Mouse (Mus musculus): ENCODE measurements around the gene Sirt4. TPM values are rescaled to one million over a fixed set of nuclear protein-coding genes. Genes with fewer than 3 reads are reported as not detected.

Sirt4 gene
- polyA plus RNA-seq (2012), result 6.3 and 9.5 TPM in 2 replicates

DNA sequence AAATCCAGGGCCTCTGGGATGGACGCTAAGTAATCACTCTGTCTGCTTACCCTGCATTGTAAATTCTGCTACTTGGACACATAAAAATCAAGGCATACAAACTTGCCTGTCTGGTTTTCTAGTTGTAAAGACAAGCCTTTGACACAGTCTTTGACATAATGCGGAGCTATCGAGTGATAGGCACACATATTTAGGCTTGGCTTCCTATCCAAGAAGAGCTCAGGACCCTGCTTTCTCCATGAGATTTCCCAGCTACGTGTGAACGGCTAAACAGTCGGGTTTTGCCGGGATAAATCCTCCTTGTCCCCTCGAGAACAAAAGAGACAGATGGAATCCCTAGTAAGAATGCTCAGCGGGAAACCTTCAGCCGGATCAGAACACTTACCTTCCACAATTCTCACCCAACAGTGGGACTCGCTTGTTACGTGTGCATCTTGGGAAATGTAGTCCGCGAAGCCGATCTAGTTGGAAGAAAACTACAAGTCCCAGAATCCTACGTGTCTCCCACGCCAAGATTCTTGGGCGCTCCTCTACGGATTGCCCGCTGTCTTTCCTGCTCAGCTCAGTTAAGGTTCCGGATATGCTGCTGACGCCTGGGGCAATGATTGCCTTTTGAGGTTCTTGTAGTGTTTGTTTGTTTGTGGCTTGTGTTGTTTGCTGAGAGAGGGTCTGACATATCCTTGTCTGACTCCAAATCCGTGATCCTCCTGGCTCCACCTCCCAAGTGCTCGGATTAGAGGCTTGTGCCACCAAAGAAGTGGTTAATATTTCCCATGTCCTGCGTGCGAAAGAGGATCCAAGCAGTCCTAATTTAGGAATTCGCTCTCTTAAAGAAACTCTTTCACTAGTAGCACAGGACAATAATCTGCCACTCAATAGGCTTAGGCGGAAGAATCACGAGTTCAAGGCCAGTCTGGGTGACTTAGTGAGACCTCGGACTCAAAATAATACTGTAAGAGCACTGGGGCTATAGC is at the start of gene Sirt4:
TSS of gene Sirt4 (minus strand) at position 779 of the 974 bp plus-strand sequence.
- TF ChIP-seq GATA1 (IDR thresholded peaks at IDR 0.05; ENCODE audit: low read length), result no peak

DNA sequence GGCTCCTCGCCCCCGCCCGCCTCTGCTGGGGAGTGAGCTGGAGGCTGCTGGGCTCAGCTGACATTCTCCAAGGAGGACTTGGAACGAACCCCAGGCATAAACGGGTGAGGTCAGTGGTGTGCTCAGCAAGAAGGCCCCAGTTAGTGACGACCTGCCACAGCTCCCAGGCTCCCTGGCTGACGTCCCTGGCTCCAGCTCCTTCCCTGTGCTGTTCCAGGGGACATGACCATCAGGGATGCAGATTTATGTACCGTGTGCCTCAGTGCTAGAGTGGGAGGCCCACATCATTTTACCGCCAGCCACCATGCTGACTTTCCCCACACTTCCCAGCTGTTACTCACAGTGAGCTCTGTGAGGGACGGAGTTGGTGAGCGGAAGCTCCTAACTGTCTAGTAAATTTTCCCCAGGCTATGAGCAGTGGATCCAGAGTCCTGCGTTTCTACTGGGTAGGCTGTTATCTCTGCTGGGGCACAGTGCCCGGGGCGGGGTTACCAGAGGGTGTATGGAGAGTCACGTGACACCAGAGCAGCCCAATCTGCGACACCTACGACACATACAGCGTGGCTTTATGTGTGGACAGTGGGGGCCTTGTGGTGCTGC is 47.2 kb upstream of the Sirt4 start:
- no peak for TF ChIP-seq GATA1 (IDR thresholded peaks at IDR 0.05; ENCODE audit: low read length)

DNA sequence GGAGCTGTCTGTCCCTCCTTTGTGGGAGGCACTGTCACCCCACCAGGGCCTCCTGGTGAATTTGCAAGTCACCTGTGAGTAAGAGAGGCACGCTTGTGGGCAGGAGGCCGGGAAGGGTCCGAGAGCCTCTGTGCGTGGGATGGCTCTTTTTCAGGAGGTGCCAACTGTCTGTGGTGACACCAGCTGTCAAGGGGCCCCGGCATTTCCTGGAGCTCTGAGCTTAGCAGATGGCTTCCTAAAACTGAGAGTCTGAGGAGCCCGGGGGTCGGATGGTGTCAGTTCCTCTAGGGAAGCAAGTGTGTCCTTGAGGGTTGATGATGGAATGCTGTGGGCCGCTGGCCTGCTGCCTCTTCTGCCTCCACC is 45.9 kb upstream of the Sirt4 start:
- no peak for TF ChIP-seq GATA1 (IDR thresholded peaks at IDR 0.05; ENCODE audit: low read length)

DNA sequence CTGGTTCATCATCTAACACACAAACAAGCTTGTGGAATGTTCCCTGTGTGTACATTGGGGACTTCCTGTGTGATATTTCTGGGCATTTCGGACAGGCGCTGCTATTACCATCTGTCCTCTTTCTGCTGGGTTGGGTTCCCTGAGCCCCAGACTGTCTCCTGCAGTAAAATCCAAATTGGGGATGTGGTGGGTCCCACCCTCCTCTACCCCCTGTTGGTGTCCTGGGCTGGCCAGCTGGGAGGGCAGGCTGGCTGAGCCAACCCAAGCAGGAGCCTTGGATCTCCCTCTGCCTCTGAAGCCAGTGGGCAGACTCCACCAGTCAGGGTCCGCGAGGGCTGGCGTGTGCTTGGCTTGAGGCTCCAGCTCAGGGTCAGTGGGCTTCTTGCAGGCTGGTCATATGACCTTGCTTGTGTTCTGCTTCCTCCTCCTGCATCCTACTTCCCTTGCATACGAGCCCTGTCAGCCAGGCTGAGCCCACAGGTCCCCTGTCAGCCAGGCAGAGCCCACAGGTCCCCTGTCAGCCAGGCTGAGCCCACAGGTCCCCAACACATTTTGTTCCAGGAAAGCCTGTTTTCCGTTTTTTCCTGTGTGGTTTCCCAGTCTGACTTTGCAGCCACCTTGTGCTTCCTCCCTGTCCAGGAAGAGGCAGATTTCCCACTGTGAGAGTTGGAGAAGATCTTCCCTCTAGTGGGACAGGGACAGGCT is 45.4 kb upstream of the Sirt4 start:
- no peak for TF ChIP-seq GATA1 (IDR thresholded peaks at IDR 0.05; ENCODE audit: low read length)

GRCm38 (mm10) chr5:115529364-115529741 is 44.8 kb upstream of the Sirt4 start:
- TF ChIP-seq GATA1 (IDR thresholded peaks at IDR 0.05; ENCODE audit: low read length), result no peak

DNA sequence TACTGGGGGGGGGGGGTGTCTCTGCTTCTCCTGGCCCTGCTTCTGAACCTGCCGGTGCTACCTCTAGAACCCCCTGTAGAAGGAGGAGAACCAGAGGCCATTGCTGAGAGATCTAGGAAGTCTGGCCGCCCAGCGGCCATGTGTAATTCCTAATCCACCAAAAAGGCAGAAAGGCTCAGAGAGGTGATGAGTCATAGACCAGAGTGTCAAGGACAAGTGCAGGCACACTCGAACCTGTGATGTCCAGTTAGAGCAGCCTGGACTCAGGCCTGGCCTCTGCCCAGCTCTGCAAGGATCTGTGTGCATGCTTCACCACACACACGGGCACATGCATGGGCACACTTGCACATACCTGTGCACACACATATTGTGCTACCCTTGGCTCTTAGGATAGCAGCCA is 43.6 kb upstream of the Sirt4 start:
- TF ChIP-seq GATA1 (IDR thresholded peaks at IDR 0.05; ENCODE audit: low read length), result no peak

DNA sequence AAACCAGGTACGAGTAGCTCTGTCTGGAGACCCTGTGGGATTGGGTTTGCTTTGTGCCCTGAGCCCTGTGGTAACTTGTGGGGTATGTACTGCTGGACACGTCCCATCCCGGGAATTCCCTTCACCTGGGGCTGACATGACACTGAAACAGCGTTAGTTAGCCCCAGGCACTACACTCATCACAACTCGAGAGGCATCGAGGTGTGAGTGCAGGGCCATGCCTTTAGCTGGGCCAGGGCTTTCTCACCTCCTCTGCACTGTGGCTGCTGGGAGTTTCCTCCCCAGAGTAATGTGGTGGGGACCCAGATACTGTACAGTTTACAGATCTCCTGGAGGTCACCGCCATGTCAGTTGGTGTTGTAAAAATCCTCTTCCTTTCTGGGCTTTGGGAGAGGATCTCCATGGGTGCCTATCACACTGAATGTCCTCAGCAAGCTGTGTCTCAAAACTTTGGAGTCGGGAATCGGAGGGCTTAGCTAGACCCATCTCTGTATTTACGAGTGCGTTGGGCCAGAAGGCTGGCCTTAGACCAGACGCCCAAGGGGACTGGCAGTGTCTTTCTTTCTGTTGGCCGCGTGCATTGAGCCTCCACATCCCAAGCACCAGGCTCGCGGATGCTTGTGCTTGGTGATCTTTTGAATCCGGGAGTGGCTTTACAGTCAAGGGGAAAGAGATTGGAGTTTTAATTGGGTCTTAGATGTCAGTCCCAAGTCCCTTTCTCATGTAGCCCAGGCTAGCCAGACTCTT is 42.1 kb upstream of the Sirt4 start:
- TF ChIP-seq GATA1 (IDR thresholded peaks at IDR 0.05; ENCODE audit: low read length), result no peak

DNA sequence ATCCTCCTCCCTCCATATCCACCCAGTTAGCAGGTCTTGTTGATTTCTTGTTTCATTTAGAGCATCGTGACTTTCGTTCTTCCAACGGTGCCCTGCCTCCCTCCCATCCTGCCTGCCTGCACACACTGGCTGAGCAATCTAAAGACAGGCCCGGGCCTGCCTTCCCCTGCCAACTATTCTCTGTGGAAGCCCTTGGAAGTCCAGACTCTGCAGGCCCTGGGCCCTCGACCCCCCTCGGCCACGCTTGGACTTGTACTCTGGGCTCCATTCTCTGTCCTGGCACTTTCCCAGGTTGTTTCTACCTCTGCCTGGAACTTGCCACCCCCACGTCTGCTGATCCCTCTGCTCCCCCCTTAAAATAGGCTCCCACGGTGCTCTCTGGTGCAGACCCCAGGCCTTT is 41.4 kb upstream of the Sirt4 start:
- TF ChIP-seq GATA1 (IDR thresholded peaks at IDR 0.05; ENCODE audit: low read length), result no peak

DNA sequence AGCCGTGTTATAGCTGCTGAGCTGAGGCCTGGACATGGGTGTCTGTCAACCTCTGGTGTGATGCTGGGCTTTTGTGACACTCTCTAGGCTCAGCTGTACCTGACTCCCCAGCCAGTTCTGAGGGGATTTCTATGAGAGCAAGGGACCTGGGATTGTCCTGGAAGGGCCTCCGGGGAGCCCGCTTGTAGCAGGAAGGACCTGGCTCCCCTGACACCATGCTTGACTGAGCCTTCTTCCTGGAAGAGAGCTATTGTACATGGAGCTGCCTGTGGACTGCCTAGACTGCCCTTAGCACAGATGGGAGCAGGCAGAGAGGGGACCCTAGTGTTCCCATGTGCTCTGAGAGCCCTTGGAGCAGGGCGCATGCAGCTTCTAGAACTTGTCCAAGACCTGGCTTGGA is 40.9 kb upstream of the Sirt4 start:
- no peak for TF ChIP-seq GATA1 (IDR thresholded peaks at IDR 0.05; ENCODE audit: low read length)

DNA sequence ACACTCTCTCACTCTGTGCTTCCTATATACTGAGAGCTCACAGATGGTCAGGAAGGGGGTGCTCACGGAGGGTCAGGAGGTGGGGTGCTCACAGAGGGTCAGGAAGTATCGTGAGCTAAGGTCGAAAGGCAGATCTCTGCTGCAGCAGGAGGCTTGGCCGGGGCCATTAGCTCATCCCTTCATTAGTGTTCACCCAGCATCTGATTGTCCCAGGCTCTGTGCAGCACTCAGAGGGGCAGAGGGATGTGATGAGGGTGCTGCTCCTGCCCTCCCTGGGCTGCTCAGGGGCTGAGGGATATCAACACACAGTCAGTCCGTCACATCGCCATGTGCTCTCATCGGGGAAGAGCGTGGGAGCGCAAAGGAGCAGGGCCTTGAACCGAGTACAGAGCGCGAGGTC is 39.9 kb upstream of the Sirt4 start:
- TF ChIP-seq GATA1 (IDR thresholded peaks at IDR 0.05; ENCODE audit: low read length), result no peak

- TF ChIP-seq GATA1 (IDR thresholded peaks at IDR 0.05; ENCODE audit: low read length), result no peak
These were observed 39.4 kb upstream of the Sirt4 start for GRCm38 (mm10) chr5:115523971-115524370.

DNA sequence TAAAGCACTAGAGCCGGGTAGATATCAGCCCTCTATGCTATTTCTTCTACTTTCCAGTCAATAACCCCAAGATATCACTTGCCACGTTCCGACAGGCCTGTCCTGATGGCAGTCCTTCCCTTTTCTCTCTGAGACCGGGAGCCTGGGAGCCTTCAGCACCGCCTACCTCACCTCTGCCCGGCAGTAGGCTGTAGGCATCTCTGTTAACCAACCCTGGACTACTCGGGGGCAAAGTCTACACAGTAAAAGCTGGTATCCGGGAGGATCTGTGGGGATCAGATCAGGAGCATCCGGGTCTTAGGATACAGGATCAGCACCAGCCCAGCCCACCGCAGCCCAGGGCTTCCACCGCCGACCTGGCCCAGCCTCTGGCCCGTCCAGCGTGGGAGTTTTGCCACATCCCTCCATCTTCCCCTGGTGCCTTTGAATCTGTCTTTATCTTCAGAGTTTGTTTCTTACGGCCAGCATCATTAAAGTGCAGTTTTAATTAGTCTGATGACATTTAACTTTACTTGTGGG is 38.5 kb upstream of the Sirt4 start:
- TF ChIP-seq GATA1 (IDR thresholded peaks at IDR 0.05; ENCODE audit: low read length), result no peak

- TF ChIP-seq GATA1 (IDR thresholded peaks at IDR 0.05; ENCODE audit: low read length), result no peak
These were observed 38.0 kb upstream of the Sirt4 start for GRCm38 (mm10) chr5:115522531-115522930.

DNA sequence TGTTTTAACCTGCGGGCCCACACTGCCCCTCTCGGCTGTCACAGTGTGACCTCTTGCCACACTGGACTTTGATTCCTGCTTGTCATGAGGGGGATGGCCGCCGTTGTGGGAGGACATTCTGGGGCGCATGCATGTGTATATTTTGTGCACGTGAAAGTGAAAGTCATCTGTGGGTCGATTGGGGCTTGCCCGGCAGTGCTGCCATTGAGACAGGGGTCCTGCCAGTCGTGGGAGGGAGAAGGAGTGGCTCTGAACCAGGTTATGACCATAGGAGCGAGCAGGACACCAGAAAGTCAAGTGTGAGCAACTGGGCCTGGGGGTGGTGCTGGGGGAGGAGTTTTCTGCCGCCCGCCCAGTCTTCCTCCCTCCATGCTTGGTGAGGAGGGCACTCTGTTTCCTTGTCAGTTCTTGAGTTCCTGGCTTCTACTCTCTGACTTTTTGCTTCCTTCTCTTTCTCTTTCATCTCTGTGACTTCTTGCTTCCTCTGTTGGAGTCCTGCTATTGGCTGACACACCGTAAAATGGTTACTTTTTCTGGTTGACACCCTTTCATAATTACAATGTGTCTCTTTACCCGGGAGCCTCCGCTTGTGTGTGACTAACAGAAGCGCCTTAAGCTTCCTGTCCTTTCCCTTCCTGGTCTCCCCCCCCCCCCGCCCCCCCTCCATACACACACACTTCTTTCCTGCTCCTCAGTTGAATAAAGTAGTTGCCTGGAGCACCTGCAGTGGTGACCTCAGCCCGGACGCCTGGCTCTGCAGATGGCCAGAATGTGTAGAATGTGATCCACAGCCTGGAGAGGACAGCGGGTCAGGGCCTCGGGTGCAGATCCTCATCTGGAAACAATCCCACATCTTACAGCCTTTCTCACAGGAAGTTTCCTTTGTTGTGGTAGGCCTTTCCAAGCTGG is 37.3 kb upstream of the Sirt4 start:
- no peak for TF ChIP-seq GATA1 (IDR thresholded peaks at IDR 0.05; ENCODE audit: low read length)

Data from G1E-ER4 (cell line).